Mouse (Mus musculus) brain, adult 10 weeks (tissue): Measurements from ENCODE around the gene Gm21394. TPM values are rescaled to one million over a fixed set of nuclear protein-coding genes. Genes with fewer than 3 reads are reported as not detected.

ENCODE experiments used
- polyA plus RNA-seq: library from polyadenylated mRNA; stranded (reverse); fragments of 350-450 nt; fragmentation: Illumina TruSeq; extraction: RNeasy Lipid Tissue Mini Kit (QIAGEN cat#74804); gene quantifications from one replicate; pipeline ENCODE4 v1.2.3, GENCODE M21; 2015; ENCODE audit warnings: low read depth, low replicate concordance

The Gm21394 gene
- polyA plus RNA-seq = not detected

DNA sequence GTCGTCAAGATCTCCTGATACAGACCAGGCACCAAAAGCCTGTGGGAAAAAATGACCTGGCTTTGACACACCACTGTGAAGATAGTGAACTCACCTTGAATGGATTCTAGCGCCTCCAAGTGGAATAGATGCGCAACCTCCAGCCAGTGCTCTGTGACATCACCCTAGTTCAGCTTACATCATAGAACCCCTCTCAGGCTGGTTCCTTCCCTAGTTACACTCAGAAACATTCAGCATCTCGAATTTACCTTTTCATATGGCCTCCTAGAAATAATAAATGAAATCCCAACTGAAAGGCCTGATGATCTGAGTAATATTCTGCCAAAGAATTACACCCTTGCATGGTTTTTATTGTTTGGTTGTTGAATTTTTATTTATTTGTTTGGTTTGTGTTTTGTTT is at the start of gene Gm21394:
TSS of gene Gm21394 (minus strand) at position 101 of the 400 bp plus-strand sequence.

Other genes starting within 250 kb of the Gm21394 start
- gene Gm21409, start 181.8 kb upstream of the Gm21394 start, polyA plus RNA-seq = not detected